Mouse (Mus musculus) CH12.LX (cell line): Measurements from ENCODE around the gene Stk33. TPM values are rescaled to one million over a fixed set of nuclear protein-coding genes. Genes with fewer than 3 reads are reported as not detected.

Experiments
- DNase-seq: peaks from one replicate; pipeline ENCODE4 v3.0.0-alpha.2; 2013; ENCODE audit errors: extremely low read depth
- H3K27ac ChIP-seq: 2 replicates; pipeline ENCODE4 v1.5.1; 2012; ENCODE audit warnings: low read depth, mild to moderate bottlenecking, control low read depth, moderate library complexity; ENCODE audit not compliant: insufficient read depth
- H3K27me3 ChIP-seq: replicated peaks from 2 replicates; pipeline ENCODE3; 2012; ENCODE audit warnings: inconsistent platforms
- H3K36me3 ChIP-seq, 2 experiments: replicated peaks in 1 of 2; 2 replicates each; pipeline versions ENCODE3 to v1.6.1; 2012; ENCODE audit warnings: inconsistent platforms in 1 of 2, low read length in 1 of 2, mild to moderate bottlenecking in 1 of 2, mixed read lengths in 1 of 2, moderate library complexity in 1 of 2; ENCODE audit not compliant: control insufficient read depth in 1 of 2, insufficient read depth in 1 of 2
- H3K4me1 ChIP-seq, 2 experiments: 2 replicates each; pipeline ENCODE4 v1.6.1; 2012; ENCODE audit warnings: inconsistent platforms in 1 of 2, moderate library complexity in 1 of 2; ENCODE audit not compliant: insufficient read depth in 2 of 2, control insufficient read depth in 1 of 2
- H3K4me2 ChIP-seq: 2 replicates; pipeline ENCODE4 v1.6.1; 2012; ENCODE audit warnings: low read depth, mild to moderate bottlenecking, control low read depth; ENCODE audit not compliant: poor library complexity, insufficient read depth, severe bottlenecking
- H3K4me3 ChIP-seq, 3 experiments: fragments of 150-350 bp in 1 of 3; sonication (generic) in 1 of 3; replicated peaks in 1 of 3; 2 replicates each; pipeline versions ENCODE3 to v1.5.1; 2011 to 2012; ENCODE audit warnings: low read depth in 2 of 3, low read length in 2 of 3, mild to moderate bottlenecking in 2 of 3, moderate library complexity in 2 of 3, control low read depth in 1 of 3, improper control_type of control experiment in 1 of 3, inconsistent platforms in 1 of 3, mixed read lengths in 1 of 3; ENCODE audit not compliant: poor library complexity in 1 of 3
- H3K79me2 ChIP-seq: replicated peaks from 2 replicates; pipeline ENCODE4 v1.6.1; 2012; ENCODE audit warnings: mild to moderate bottlenecking, moderate library complexity; ENCODE audit not compliant: control insufficient read depth, poor library complexity, insufficient read depth, severe bottlenecking; ENCODE audit errors: extremely low read depth
- H3K9ac ChIP-seq: 2 replicates; pipeline ENCODE4 v1.6.1; 2012; ENCODE audit warnings: low read depth, mild to moderate bottlenecking, control low read depth, moderate library complexity; ENCODE audit not compliant: insufficient read depth
- H3K9me3 ChIP-seq: replicated peaks from 2 replicates; pipeline ENCODE3; 2012; ENCODE audit warnings: low read length, inconsistent platforms, mixed read lengths
- BHLHE40 ChIP-seq: IDR thresholded peaks from 2 replicates; pipeline ENCODE4 v1.6.1; 2011; ENCODE audit warnings: mild to moderate bottlenecking, low read depth, low read length, improper control_type of control experiment
- CHD2 ChIP-seq: IDR thresholded peaks from 2 replicates; pipeline ENCODE4 v1.6.1; 2011; ENCODE audit warnings: low read length, improper control_type of control experiment
- CTCF ChIP-seq, 2 experiments: IDR thresholded peaks in 1 of 2; conservative IDR thresholded peaks in 1 of 2; 2 replicates each; pipeline ENCODE4 v1.5.1; 2011 to 2012; ENCODE audit warnings: low read depth in 2 of 2, low read length in 2 of 2, improper control_type of control experiment in 1 of 2, inconsistent platforms in 1 of 2, mild to moderate bottlenecking in 1 of 2, moderate library complexity in 1 of 2
- E2F4 ChIP-seq: IDR thresholded peaks from 2 replicates; pipeline ENCODE4 v1.6.1; 2011; ENCODE audit warnings: low read depth, low read length, improper control_type of control experiment; ENCODE audit not compliant: insufficient replicate concordance
- ELF1 ChIP-seq: IDR thresholded peaks from 2 replicates; pipeline ENCODE4 v1.6.1; 2014; ENCODE audit warnings: low read depth, mild to moderate bottlenecking, inconsistent platforms, low read length, improper control_type of control experiment
- GABPA ChIP-seq: IDR thresholded peaks from 2 replicates; pipeline ENCODE4 v1.6.1; 2012; ENCODE audit warnings: low read depth, low read length, improper control_type of control experiment, inconsistent platforms; ENCODE audit not compliant: insufficient replicate concordance
- IRF4 ChIP-seq: IDR thresholded peaks from 2 replicates; pipeline ENCODE4 v1.6.1; 2014; ENCODE audit warnings: low read depth, mild to moderate bottlenecking, inconsistent platforms, low read length, improper control_type of control experiment
- JUN ChIP-seq: IDR thresholded peaks from 2 replicates; pipeline ENCODE4 v1.6.1; 2011; ENCODE audit warnings: low read depth, mild to moderate bottlenecking, low read length, improper control_type of control experiment, moderate library complexity; ENCODE audit not compliant: insufficient read depth
- KAT2A ChIP-seq: IDR thresholded peaks from 2 replicates; pipeline ENCODE4 v1.6.1; 2012; ENCODE audit warnings: low read length, improper control_type of control experiment, inconsistent platforms; ENCODE audit not compliant: insufficient replicate concordance
- MEF2A ChIP-seq: IDR thresholded peaks from 2 replicates; pipeline ENCODE4 v1.6.1; 2014; ENCODE audit warnings: low read depth, mild to moderate bottlenecking, inconsistent platforms, low read length, improper control_type of control experiment, borderline replicate concordance
- MXI1 ChIP-seq: IDR thresholded peaks from 2 replicates; pipeline ENCODE4 v1.6.1; 2011; ENCODE audit warnings: mild to moderate bottlenecking, low read depth, low read length, improper control_type of control experiment
- MYC ChIP-seq: IDR thresholded peaks from 2 replicates; pipeline ENCODE4 v1.6.1; 2011; ENCODE audit warnings: low read depth, mild to moderate bottlenecking, improper control_type of control experiment, low read length
- NELFE ChIP-seq: IDR thresholded peaks from 2 replicates; pipeline ENCODE4 v1.6.1; 2011; ENCODE audit warnings: low read depth, low read length, improper control_type of control experiment
- NRF1 ChIP-seq: IDR thresholded peaks from 2 replicates; pipeline ENCODE4 v1.6.1; 2014; ENCODE audit warnings: low read depth, mild to moderate bottlenecking, inconsistent platforms, low read length, improper control_type of control experiment, moderate library complexity
- RAD21 ChIP-seq: IDR thresholded peaks from 2 replicates; pipeline ENCODE4 v1.6.1; 2011; ENCODE audit warnings: low read depth, mild to moderate bottlenecking, low read length, improper control_type of control experiment, moderate library complexity
- RCOR1 ChIP-seq: conservative IDR thresholded peaks from 2 replicates; pipeline ENCODE4 v1.6.1; 2012; ENCODE audit warnings: low read depth, mild to moderate bottlenecking, inconsistent platforms, low read length, improper control_type of control experiment
- SMC3 ChIP-seq: IDR thresholded peaks from 2 replicates; pipeline ENCODE4 v1.6.1; 2011; ENCODE audit warnings: low read depth, low read length, improper control_type of control experiment
- TCF12 ChIP-seq: IDR thresholded peaks from 2 replicates; pipeline ENCODE4 v1.6.1; 2014; ENCODE audit warnings: low read depth, mild to moderate bottlenecking, inconsistent platforms, low read length, improper control_type of control experiment
- USF1 ChIP-seq: IDR thresholded peaks from 2 replicates; pipeline ENCODE4 v1.6.1; 2014; ENCODE audit warnings: low read depth, mild to moderate bottlenecking, inconsistent platforms, low read length, improper control_type of control experiment
- USF2 ChIP-seq: conservative IDR thresholded peaks from 2 replicates; pipeline ENCODE4 v1.6.1; 2011; ENCODE audit warnings: low read depth, low read length, improper control_type of control experiment
- ZC3H11A ChIP-seq: IDR thresholded peaks from 2 replicates; pipeline ENCODE4 v1.6.1; 2012; ENCODE audit warnings: low read depth, mild to moderate bottlenecking, inconsistent platforms, low read length, improper control_type of control experiment
- ZKSCAN1 ChIP-seq: IDR thresholded peaks from 2 replicates; pipeline ENCODE4 v1.6.1; 2012; ENCODE audit warnings: low read depth, inconsistent platforms, low read length, improper control_type of control experiment, borderline replicate concordance
- ZNF384 ChIP-seq: IDR thresholded peaks from 2 replicates; pipeline ENCODE4 v1.6.1; 2012; ENCODE audit warnings: low read depth, low read length, improper control_type of control experiment, inconsistent platforms
- dilution Hi-C: fragments of 300-500 bp; cut with MboI; formaldehyde crosslinking; loops from 2 replicates; pipeline ENCODE4 v1.14.3; 2020; ENCODE audit warnings: low sequenced_read_pairs; ENCODE audit not compliant: extremely low pct_unique_long_range_greater_than_20kb, extremely low pct_ligation_motif_present
- in situ Hi-C: fragments of 300-500 bp; cut with MboI; formaldehyde crosslinking; loops from 3 replicates; pipeline ENCODE4 v1.14.3; 2019; ENCODE audit warnings: low sequenced_read_pairs, low pct_ligation_motif_present, low pct_unique_long_range_greater_than_20kb, mixed read lengths
- polyA plus RNA-seq: library from polyadenylated mRNA; unstranded; fragments of >175 nt; gene quantifications from 2 replicates; pipeline ENCODE4 v1.2.1, GENCODE M21; 2012; ENCODE audit warnings: low read depth; ENCODE audit not compliant: insufficient read length
- total RNA-seq, 2 experiments: library from RNA; depleted of rRNA; stranded (reverse); fragments of 300-350 nt in 1 of 2; fragments of >200 nt in 1 of 2; gene quantifications; 2 replicates each; pipeline ENCODE4 v1.2.3; 2012 to 2014

Gene Stk33
- total and polyA plus RNA-seq, 3 experiments, result not detected

DNA sequence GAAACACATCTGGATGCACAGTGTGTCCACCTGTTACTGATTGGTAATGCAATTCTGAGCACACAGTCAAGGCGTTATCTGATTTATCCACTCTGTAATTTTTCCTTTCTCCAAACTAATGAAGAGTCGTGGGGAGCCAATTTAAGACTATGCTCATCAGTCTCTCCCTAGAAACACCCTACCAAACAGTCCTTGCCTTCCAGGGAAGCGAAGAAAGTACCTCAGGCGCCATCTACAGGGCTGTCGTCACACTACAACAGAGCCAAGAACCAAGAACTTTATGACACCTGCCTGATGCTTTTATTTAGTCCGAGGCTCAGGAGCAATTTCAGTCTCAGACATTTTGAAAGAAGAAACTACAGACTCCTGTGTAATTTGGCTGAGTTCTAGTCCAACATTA, 6.1 kb upstream of the Stk33 start:
- no peaks in the 10 kb centered on the region for H3K4me1 ChIP-seq
- no peak for TF ChIP-seq MYC
- no peak for TF ChIP-seq TCF12
- TF ChIP-seq CTCF (conservative IDR thresholded peaks at IDR 0.05 in 1 of 2, IDR thresholded peaks at IDR 0.05 in 1 of 2; ENCODE audit: low read depth in 2 of 2, low read length in 2 of 2), result peak; percentile 69 to 76
- peak; percentile 63 for TF ChIP-seq RAD21
- TF ChIP-seq SMC3, result peak; percentile 44
- no peak for TF ChIP-seq NELFE
- TF ChIP-seq GABPA, result no peak
- H3K9ac ChIP-seq, result no peak overlapping the region
- no peaks in the 10 kb centered on the region for H3K9me3 ChIP-seq
- no peak overlapping the region for H3K4me2 ChIP-seq
- H3K79me2 ChIP-seq, result no peaks in the 10 kb centered on the region
- in situ Hi-C loops (no loop called here), dilution Hi-C loops (no loop called here)
- no peak overlapping the region for H3K4me3 ChIP-seq
- H3K27ac ChIP-seq, result no peak overlapping the region
- DNase-seq, result peak; percentile 49
- H3K27me3 ChIP-seq, result no peaks in the 10 kb centered on the region
- H3K36me3 ChIP-seq, result no peaks in the 10 kb centered on the region

- H3K9me3 ChIP-seq, result no peaks in the 10 kb centered on the region
- H3K27ac ChIP-seq, result no peak overlapping the region
- no peaks in the 10 kb centered on the region for H3K36me3 ChIP-seq
- no peak for TF ChIP-seq MEF2A
- no peak for TF ChIP-seq KAT2A
- no peak for TF ChIP-seq JUN
- no peak for TF ChIP-seq E2F4
- no peak for TF ChIP-seq CHD2
- TF ChIP-seq ELF1, result no peak
- no peak for TF ChIP-seq CTCF (conservative IDR thresholded peaks at IDR 0.05 in 1 of 2, IDR thresholded peaks at IDR 0.05 in 1 of 2; ENCODE audit: low read depth in 2 of 2, low read length in 2 of 2)
- TF ChIP-seq USF1, result no peak
- H3K9ac ChIP-seq, result no peak overlapping the region
- DNase-seq, result no peak
- no peak overlapping the region for H3K4me2 ChIP-seq
- H3K79me2 ChIP-seq, result no peaks in the 10 kb centered on the region
- no peak overlapping the region for H3K4me3 ChIP-seq
- H3K27me3 ChIP-seq, result no peaks in the 10 kb centered on the region
- in situ Hi-C loops, result no loop called here
- H3K4me1 ChIP-seq, result peaks cover 2 to 4% of the 10 kb centered on the region in 2 experiments; a peak in 1 of 4 replicates
- dilution Hi-C loops, result no loop called here
These were observed 3.9 kb upstream of the Stk33 start for GRCm38 (mm10) chr7:109442739-109443138.

DNA sequence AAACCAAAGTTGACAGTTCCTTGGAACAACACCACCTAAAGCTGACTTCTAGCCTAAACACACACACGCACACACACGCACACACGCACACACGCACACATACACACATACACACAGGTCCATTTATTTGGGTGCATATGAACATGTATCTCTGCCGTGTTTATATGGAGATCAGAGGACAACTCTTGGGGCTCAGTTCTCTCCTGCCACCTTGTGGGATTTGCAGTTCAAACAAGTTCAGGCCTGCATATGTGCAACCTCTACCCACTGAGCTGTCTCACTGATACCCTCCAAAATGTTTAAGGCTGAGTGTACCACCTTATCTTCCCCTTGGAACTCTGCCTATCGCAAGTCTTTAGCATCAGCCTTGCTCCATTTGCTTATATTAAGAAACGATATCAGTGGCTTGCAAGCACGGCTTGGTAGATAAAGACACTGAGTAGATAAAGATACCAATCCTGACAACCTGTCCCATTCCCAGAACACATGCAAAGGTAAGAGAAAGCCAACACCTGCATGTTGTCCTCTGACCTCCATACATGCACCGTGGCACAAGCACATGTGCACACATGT, 1.9 kb upstream of the Stk33 start:
- DNase-seq, result no peak
- Histone ChIP-seq H3K79me2 (no peaks in the 10 kb centered on the region), H3K4me3 (no peak overlapping the region), H3K9me3 (no peaks in the 10 kb centered on the region), H3K9ac (no peak overlapping the region), H3K27ac (no peak overlapping the region), H3K4me2 (no peak overlapping the region), H3K27me3 (no peaks in the 10 kb centered on the region), H3K4me1 (peaks cover 2 to 4% of the 10 kb centered on the region in 2 experiments; a peak in 1 of 4 replicates), H3K36me3 (no peaks in the 10 kb centered on the region)
- in situ Hi-C loops (no loop called here), dilution Hi-C loops (no loop called here)
- TF ChIP-seq ZC3H11A (no peak), JUN (no peak), ZNF384 (no peak), NRF1 (no peak), MXI1 (no peak), E2F4 (no peak), USF2 (no peak), ELF1 (no peak), RAD21 (peak; percentile 22), CTCF (conservative IDR thresholded peaks at IDR 0.05 in 1 of 2, IDR thresholded peaks at IDR 0.05 in 1 of 2; ENCODE audit: low read depth in 2 of 2, low read length in 2 of 2) (peak in 1 of 2 experiments; percentile 41; a peak in 2 of 4 replicates), NELFE (no peak), SMC3 (peak; percentile 18; the same call in 1 of the 2 replicates), KAT2A (no peak), IRF4 (no peak), MEF2A (no peak), ZKSCAN1 (no peak), RCOR1 (no peak), BHLHE40 (no peak), USF1 (no peak)
